Mouse (Mus musculus) brain, embryonic 18.5 days (tissue): ENCODE results near the gene Pon1.

Source experiments
- DNase-seq: peaks from one replicate; pipeline ENCODE4 v3.0.0-alpha.2; 2012; ENCODE audit warnings: low read depth, low spot score

The Pon1 gene

GRCm38 (mm10) chr6:5177967-5178891 lies 15.5 kb downstream of the Pon1 start:
- peak; percentile 10 for DNase-seq

- DNase-seq = no peak
Measured at GRCm38 (mm10) chr6:5174179-5174812, 19.4 kb downstream of the Pon1 start.

GRCm38 (mm10) chr6:5172571-5172970 lies 21.2 kb downstream of the Pon1 start:
- no peak for DNase-seq

- no peak for DNase-seq
Measured at GRCm38 (mm10) chr6:5171418-5171817, 22.3 kb downstream of the Pon1 start.

GRCm38 (mm10) chr6:5168158-5168557 lies 25.6 kb downstream of the Pon1 start:
- DNase-seq = no peak

GRCm38 (mm10) chr6:5167051-5167677 lies 26.6 kb downstream of the Pon1 start:
- no peak for DNase-seq

- DNase-seq = no peak
Measured at GRCm38 (mm10) chr6:5164855-5165254, 28.9 kb downstream of the Pon1 start.

- DNase-seq = no peak
Measured at GRCm38 (mm10) chr6:5163507-5164144, 30.1 kb downstream of the Pon1 start.

- no peak for DNase-seq
Measured at GRCm38 (mm10) chr6:5162052-5162451, 31.7 kb downstream of the Pon1 start.

DNA sequence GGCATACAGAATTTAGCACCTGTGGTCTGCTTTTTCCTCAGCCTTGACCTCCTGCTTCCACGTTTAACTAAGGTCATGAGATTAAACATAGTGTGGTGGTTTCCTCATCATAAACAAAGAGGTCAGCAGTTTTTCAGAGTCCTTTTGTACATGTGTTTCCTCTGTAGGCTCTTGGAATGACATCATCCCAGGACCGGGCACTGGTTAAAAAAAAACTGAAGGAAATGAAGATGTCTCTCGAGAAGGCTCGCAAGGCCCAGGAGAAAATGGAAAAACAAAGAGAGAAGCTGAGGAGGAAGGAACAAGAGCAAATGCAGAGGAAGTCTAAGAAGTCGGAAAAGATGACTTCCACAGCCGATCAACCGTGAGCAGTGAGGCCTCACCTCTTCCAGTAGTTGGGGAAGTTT lies 34.4 kb downstream of the Pon1 start:
- no peak for DNase-seq

DNA sequence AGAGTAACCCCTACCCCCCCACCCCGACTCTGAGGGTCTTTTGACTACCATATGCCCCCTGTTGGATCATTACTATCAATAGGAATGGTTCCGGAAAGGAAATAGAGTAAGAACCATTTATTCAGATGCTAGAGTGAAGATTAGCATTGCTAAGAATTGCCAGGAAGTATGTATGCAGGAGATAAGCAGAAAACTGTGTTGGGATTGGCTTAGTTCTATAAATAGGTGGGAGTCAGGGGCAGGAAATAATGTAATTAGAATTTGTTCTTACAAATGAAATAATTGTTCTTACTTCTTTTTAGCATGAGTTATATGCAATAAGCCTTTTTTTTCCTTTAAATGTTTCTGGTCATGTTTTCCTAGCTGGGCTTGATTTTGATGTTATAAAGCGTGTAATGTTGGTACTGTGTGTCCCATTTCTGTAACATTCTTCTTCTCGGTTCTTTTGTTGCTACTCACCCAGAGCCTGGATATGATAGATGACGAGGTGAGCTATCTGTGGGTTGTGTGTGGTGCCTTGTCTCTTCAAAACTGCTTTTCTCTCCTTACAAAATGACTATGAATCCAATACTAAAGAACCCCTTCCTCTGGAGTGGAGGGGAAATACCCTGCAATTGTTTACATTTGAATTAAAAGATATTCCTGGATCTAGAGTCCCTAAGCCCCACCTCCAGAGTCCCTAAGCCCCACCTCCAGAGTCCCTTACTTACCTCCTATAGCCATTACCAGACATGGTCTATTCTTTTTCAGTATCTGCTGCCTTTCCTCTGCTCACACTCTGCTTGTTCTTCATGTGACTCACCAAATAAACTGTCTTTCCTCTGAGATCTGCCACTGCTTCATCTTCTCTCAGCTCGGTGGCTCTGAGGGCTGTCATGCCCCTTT lies 37.0 kb downstream of the Pon1 start:
- no peak for DNase-seq

DNA sequence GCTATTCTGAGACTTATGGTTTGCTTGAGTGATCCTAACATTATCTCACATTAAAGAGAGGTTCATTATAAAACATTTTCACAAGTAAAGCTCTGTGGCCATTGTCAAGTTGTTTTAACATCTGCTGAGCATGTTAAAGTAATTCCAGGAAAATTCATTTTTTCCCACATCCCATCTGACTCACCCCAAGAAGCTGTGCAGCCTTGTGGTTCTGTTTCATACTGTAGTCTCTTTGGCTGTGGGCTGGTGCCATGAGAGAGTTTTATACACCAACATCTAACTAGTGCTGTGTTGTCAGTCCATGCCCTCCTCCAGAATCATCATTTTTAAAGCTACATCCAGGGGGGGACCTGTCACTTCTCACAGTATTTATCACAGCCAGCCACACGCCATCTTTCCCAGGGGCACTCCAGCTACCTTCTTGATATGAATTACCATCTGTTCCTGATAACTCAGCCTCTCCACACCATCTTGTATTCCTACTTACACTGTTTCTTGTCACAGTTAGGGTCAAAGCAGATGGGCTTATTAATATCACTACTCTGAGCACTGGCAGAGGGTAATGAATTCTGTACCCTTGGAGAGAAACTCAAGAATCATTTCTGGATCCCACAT lies 38.3 kb downstream of the Pon1 start:
- DNase-seq = no peak

DNA sequence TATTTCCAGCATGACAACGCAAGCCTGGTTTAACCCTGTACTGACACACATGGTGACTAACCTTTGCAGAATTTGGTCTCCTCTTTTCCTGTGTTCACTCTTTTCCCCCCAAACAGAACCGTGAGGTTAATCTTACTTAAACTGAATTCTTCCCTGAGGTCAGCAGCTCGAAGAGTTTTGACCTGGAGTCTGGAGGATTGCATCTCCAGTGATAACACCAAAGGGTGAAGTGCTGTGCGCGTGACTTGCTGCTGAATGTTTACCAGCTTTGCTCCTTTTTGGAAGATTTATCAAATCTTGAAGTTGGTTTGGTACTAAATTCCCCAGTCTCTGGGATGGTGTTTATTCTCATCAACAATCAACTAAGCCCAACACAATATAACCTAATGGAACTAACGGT lies 39.0 kb downstream of the Pon1 start:
- no peak for DNase-seq

DNA sequence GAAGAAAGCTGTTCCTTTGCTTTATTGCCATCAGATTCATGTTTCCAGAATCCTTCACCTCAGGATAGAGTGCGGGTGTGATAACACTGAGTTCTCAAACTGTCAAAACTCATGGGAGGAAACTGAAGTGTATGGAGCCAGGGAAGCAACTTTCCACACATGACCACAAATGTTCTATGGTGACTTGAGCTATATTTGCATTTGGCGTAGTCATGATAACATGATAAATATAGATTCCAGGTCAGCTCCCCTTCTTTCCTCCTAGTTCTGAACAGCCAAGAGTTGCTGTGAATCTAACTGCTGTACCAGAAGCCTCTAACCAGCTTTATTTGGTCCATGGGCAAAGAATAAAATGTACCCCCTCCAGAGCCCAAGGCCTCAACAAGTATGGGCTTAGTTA lies 41.6 kb downstream of the Pon1 start:
- no peak for DNase-seq

DNA sequence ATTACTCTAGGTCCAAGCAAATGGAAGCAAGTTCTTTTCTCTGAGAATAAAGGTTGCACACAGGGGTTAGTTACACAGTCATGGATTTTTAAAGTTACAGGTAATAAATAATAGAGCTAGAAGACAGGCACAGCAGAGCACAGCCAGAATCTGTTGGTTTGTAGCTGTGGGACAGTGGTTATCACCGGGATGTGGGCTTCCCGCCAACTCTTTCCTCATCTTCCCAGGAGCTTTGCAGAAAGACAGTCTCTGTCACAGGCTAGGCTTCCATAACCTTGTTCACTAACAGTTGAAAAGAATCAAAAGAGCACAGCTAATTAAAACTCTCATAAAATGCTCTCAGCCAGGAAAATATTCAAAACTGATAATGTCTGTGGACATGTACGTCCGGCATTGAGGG lies 42.6 kb downstream of the Pon1 start:
- DNase-seq = no peak

DNA sequence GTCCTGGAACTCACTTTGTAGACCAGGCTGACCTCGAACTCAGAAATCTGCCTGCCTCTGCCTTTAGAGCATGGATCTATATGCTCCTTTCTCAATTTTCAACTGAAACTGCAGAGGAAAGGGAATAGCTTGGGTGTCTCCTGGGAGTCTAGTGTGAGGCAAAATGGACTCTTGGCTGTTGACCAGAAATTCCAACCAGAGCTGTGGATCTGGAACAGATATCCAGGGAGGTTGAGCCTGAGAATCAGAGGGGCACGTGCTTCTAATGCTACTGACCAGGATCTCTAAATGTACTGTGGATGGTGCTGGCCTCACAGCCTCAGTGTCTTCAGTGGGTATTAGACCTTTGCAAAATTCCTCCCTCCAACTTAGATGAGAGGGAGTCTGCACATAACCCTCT lies 43.8 kb downstream of the Pon1 start:
- no peak for DNase-seq

- no peak for DNase-seq
Measured at GRCm38 (mm10) chr6:5147488-5148142, 46.1 kb downstream of the Pon1 start.

- DNase-seq = no peak
Measured at GRCm38 (mm10) chr6:5139666-5140065, 54.1 kb downstream of the Pon1 start.

- DNase-seq = no peak
Measured at GRCm38 (mm10) chr6:5138875-5139631, 54.7 kb downstream of the Pon1 start.
